Mouse (Mus musculus) kidney, adult 2 months (tissue): ENCODE data around the gene Rpl18. TPM values are rescaled to one million over a fixed set of nuclear protein-coding genes. Genes with fewer than 3 reads are reported as not detected.

Source experiments
- DNase-seq: peaks from one replicate; pipeline ENCODE4 v3.0.0; 2021
- H3K27ac ChIP-seq: fragments of 200-500 bp; 2 replicates; pipeline ENCODE4 v1.5.1; 2012; ENCODE audit warnings: low read depth, low read length, control low read depth, inconsistent platforms; ENCODE audit not compliant: insufficient read depth
- H3K27me3 ChIP-seq: fragments of 200-500 bp; replicated peaks from 2 replicates; pipeline ENCODE4 v1.6.1; 2012; ENCODE audit warnings: mild to moderate bottlenecking, moderate library complexity, low read length, inconsistent platforms; ENCODE audit not compliant: control insufficient read depth, insufficient read depth
- H3K36me3 ChIP-seq: fragments of 200-500 bp; 2 replicates; pipeline ENCODE4 v1.6.1; 2012; ENCODE audit warnings: mild to moderate bottlenecking, moderate library complexity, low read length, inconsistent platforms; ENCODE audit not compliant: control insufficient read depth, insufficient read depth
- H3K4me1 ChIP-seq: fragments of 200-500 bp; 2 replicates; pipeline ENCODE4 v1.6.1; 2011; ENCODE audit warnings: low read length; ENCODE audit not compliant: control insufficient read depth, insufficient read depth
- H3K4me3 ChIP-seq: fragments of 200-500 bp; 2 replicates; pipeline ENCODE4 v1.5.1; 2011; ENCODE audit warnings: mild to moderate bottlenecking, low read depth, low read length, control low read depth; ENCODE audit not compliant: insufficient read depth
- CTCF ChIP-seq: fragments of 200-500 bp; conservative IDR thresholded peaks from 2 replicates; pipeline ENCODE4 v1.5.1; 2011; ENCODE audit warnings: low read depth, mild to moderate bottlenecking, control low read depth, low read length, moderate library complexity, mixed read lengths; ENCODE audit not compliant: insufficient read depth, insufficient read length
- POLR2A ChIP-seq: fragments of 200-500 bp; IDR thresholded peaks from one replicate; pipeline ENCODE4 v1.6.1; 2011; ENCODE audit warnings: low read depth, low read length, control low read depth
- WGBS: fragments of 180-500 bp; shearing (Covaris S2); methylation state at CpG from one replicate; pipeline ENCODE4 v1.1.7; 2018; 5-methylcytosine and 5-hydroxymethylcytosine counted together
- polyA plus RNA-seq: library from polyadenylated mRNA; depleted of rRNA; stranded (reverse); fragments of >200 nt; gene quantifications from 2 replicates; pipeline ENCODE4 v1.2.3, GENCODE M21; 2012

The Rpl18 gene
- polyA plus RNA-seq, 1 experiment, result 955 TPM

DNA sequence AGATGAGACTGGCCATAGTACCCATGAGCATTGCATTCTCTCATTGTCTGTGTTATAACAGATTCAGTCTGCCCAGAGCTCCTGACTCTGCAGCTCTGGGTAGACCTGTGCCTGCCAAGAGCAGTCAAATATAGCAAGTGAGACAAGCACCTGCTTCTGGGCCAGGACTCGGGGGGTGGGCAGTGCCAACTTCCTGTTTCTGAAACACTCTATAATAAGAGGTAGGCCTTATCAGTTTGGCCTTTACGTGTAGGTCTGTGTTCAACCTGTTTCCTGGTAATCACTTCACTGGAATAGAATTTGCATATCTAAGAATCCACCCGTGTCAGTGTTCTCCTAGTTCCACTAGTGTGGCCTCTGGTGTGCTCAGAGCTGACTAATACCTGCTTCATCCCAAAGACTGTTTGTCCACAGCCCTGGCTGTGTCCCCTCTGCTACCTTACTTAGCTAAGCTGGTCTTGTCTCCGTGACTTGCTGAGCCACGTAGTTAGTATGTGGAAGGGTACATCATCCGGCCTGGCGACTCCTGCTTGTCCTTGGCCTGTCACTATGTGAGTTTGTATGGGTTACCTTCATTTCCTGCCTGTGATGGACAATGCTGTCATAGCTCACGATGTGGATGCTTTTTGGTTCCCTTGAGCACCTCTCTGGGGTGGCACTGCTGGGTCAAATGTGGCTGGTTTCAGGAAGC is 34.1 kb upstream of the Rpl18 start:
- H3K27ac ChIP-seq, result no peak overlapping the region
- H3K4me1 ChIP-seq, result peaks cover 16% of the 10 kb centered on the region
- WGBS, result 76% methylated on average over 8 of the region's 8 CpGs
- H3K27me3 ChIP-seq, result no peaks in the 10 kb centered on the region
- no peak for DNase-seq
- no peak overlapping the region for H3K4me3 ChIP-seq
- TF ChIP-seq POLR2A, result no peak
- TF ChIP-seq CTCF, result no peak
- no peaks in the 10 kb centered on the region for H3K36me3 ChIP-seq

- Histone ChIP-seq H3K27me3 (no peaks in the 10 kb centered on the region), H3K4me1 (peaks cover 9% of the 10 kb centered on the region), H3K4me3 (no peak overlapping the region), H3K27ac (peak overlapping the region; percentile 24; the same call in 1 of the 2 replicates), H3K36me3 (no peaks in the 10 kb centered on the region)
- DNase-seq, result peak; percentile 89
- TF ChIP-seq POLR2A (no peak), CTCF (peak; percentile 98; the same call in 1 of the 2 replicates)
- 31% methylated on average over 14 of the region's 14 CpGs for WGBS
These were observed 32.8 kb upstream of the Rpl18 start for GRCm38 (mm10) chr7:45682144-45683126.

GRCm38 (mm10) chr7:45683396-45684050 is 31.7 kb upstream of the Rpl18 start, which contains the start of gene Ntn5:
TSS of gene Ntn5 (plus strand) at chr7:45684022.
- 83% methylated on average over 7 of the region's 7 CpGs for WGBS
- H3K27ac ChIP-seq, result no peak within 1 kb of the TSS
- TF ChIP-seq CTCF (no peak), POLR2A (no peak)

GRCm38 (mm10) chr7:45685811-45686210 is 29.4 kb upstream of the Rpl18 start:
- H3K27ac ChIP-seq, result no peak overlapping the region
- WGBS, result 70% methylated on average over 10 of the region's 10 CpGs
- H3K27me3 ChIP-seq, result no peaks in the 10 kb centered on the region
- DNase-seq, result no peak
- H3K4me3 ChIP-seq, result no peak overlapping the region
- H3K36me3 ChIP-seq, result no peaks in the 10 kb centered on the region
- no peak for TF ChIP-seq CTCF
- TF ChIP-seq POLR2A, result no peak
- H3K4me1 ChIP-seq, result peaks cover 4% of the 10 kb centered on the region; the same call in 1 of the 2 replicates

More at GRCm38 (mm10) chr7:45683396-45684050, 31.7 kb upstream of the Rpl18 start, which contains the start of gene Ntn5:
- H3K36me3 ChIP-seq, result no peaks in the 10 kb centered on the region
- no peak within 1 kb of the TSS for H3K4me3 ChIP-seq
- H3K27me3 ChIP-seq, result no peaks in the 10 kb centered on the region
- DNase-seq, result no peak
- peaks cover 8% of the 10 kb centered on the region for H3K4me1 ChIP-seq

DNA sequence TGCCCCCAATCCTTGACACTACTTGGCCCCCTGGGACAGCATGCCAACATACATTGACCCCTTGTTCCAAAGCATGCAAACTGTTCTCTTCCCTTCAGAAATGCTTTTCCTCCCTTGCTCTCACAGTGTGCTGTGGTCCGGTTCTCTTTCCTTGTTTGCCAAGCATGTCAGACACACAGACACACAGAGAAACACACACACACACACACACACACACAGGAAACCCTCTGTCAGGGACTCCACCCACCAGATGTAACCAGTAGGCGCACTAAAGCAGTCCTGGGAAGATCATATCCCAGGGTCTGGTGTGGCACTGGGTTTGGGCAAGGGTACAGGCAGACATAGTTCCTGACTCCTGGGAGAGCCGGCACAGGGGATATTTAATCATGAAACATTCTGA is 28.4 kb upstream of the Rpl18 start:
- Histone ChIP-seq H3K4me1 (peaks cover 4% of the 10 kb centered on the region; the same call in 1 of the 2 replicates), H3K27me3 (no peaks in the 10 kb centered on the region), H3K27ac (no peak overlapping the region), H3K4me3 (no peak overlapping the region), H3K36me3 (no peaks in the 10 kb centered on the region)
- peak; percentile 48 for DNase-seq
- no peak for TF ChIP-seq POLR2A
- TF ChIP-seq CTCF, result no peak
- 65% methylated on average over 3 of the region's 3 CpGs for WGBS

DNA sequence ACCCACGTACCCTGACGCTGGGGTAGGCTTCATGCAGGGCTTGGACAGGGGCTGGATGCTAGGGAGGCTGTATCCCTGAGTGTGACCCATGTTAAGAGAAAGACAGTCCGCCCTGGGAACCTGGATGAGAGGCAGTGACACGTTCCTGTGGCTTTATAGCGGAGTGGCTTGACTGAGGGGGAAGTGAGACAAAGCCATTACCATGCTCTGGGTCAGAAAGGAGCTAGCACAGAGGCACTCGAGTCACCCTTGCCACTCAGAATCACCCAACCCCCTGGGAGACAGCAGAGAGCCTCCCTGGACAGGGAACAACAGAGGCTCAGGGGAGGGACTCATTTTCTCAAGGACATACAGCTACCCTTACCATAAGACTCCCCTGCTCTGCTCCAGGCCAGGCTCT is 26.2 kb upstream of the Rpl18 start:
- DNase-seq, result no peak
- H3K4me1 ChIP-seq, result no peaks in the 10 kb centered on the region
- TF ChIP-seq CTCF (no peak), POLR2A (no peak)
- no peaks in the 10 kb centered on the region for H3K36me3 ChIP-seq
- WGBS, result 68% methylated on average over 6 of the region's 6 CpGs
- H3K27me3 ChIP-seq, result no peaks in the 10 kb centered on the region
- no peak overlapping the region for H3K4me3 ChIP-seq
- H3K27ac ChIP-seq, result no peak overlapping the region
